Mouse (Mus musculus): ENCODE data around the gene Hspa12b.
A peak's percentile ranks its signal among the peaks of the same experiment; 100 is the strongest.
"Not testable (repeated sequence)": the region's sequence is repeated elsewhere in the genome, so short reads cannot be mapped to it uniquely, and the experiment has no call there.

Hspa12b gene

GRCm38 (mm10) chr2:131127161-131127730, at the start of gene Hspa12b:
Gene Hspa12b, plus strand, starts transcription at chr2:131127280.
- DNase-seq (ENCODE audit: low read depth, low spot score) = no peak

- no peak for DNase-seq (ENCODE audit: low read depth, low spot score)
These were observed 46.6 kb upstream of the Hspa12b start for GRCm38 (mm10) chr2:131080507-131080906.

GRCm38 (mm10) chr2:131084206-131084605, 42.9 kb upstream of the Hspa12b start:
- no peak for DNase-seq (ENCODE audit: low read depth, low spot score)

- DNase-seq (ENCODE audit: low read depth, low spot score) = no peak
These were observed 40.3 kb upstream of the Hspa12b start, which contains the start of gene Siglec1 for GRCm38 (mm10) chr2:131086667-131087390. Gene Siglec1, minus strand, starts transcription at chr2:131086765.

GRCm38 (mm10) chr2:131088581-131088980, 38.5 kb upstream of the Hspa12b start:
- no peak for DNase-seq (ENCODE audit: low read depth, low spot score)

GRCm38 (mm10) chr2:131089634-131090033, 37.4 kb upstream of the Hspa12b start:
- DNase-seq (ENCODE audit: low read depth, low spot score) = no peak

- no peak for DNase-seq (ENCODE audit: low read depth, low spot score)
These were observed 36.2 kb upstream of the Hspa12b start for GRCm38 (mm10) chr2:131090852-131091251.

- DNase-seq (ENCODE audit: low read depth, low spot score) = no peak
These were observed 33.5 kb upstream of the Hspa12b start for GRCm38 (mm10) chr2:131093577-131093976.

- peak; percentile 77 for DNase-seq (ENCODE audit: low read depth, low spot score)
These were observed 32.3 kb upstream of the Hspa12b start for GRCm38 (mm10) chr2:131094823-131095222.

- no peak for DNase-seq (ENCODE audit: low read depth, low spot score)
These were observed 30.8 kb upstream of the Hspa12b start for GRCm38 (mm10) chr2:131096101-131096795.

GRCm38 (mm10) chr2:131097087-131097486, 30.0 kb upstream of the Hspa12b start:
- DNase-seq (ENCODE audit: low read depth, low spot score) = no peak

- no peak for DNase-seq (ENCODE audit: low read depth, low spot score)
These were observed 25.6 kb upstream of the Hspa12b start for GRCm38 (mm10) chr2:131101530-131101929.

- DNase-seq (ENCODE audit: low read depth, low spot score) = no peak
These were observed 23.1 kb upstream of the Hspa12b start for GRCm38 (mm10) chr2:131104021-131104420.

GRCm38 (mm10) chr2:131105061-131105460, 22.0 kb upstream of the Hspa12b start:
- DNase-seq (ENCODE audit: low read depth, low spot score) = not testable (repeated sequence)

- DNase-seq (ENCODE audit: low read depth, low spot score) = no peak
These were observed 21.1 kb upstream of the Hspa12b start for GRCm38 (mm10) chr2:131105989-131106388.

GRCm38 (mm10) chr2:131118968-131119574, 8.0 kb upstream of the Hspa12b start:
- no peak for DNase-seq (ENCODE audit: low read depth, low spot score)

- DNase-seq (ENCODE audit: low read depth, low spot score) = no peak
These were observed 2.9 kb upstream of the Hspa12b start for GRCm38 (mm10) chr2:131124166-131124565.

GRCm38 (mm10) chr2:131125157-131125963, 1.7 kb upstream of the Hspa12b start:
- no peak for DNase-seq (ENCODE audit: low read depth, low spot score)

GRCm38 (mm10) chr2:131125964-131126815, 890 bp upstream of the Hspa12b start:
- no peak for DNase-seq (ENCODE audit: low read depth, low spot score)

GRCm38 (mm10) chr2:131128211-131128610, 1.1 kb downstream of the Hspa12b start:
- DNase-seq (ENCODE audit: low read depth, low spot score) = no peak
